Mouse (Mus musculus) liver, embryonic 14.5 days (tissue): ENCODE measurements at regions not wholly inside any gene's neighbourhood (a gene's known extent, or its start where the extent isn't known, plus 50 kb on each side); places are given as distances from the start of the nearest gene placed in this dataset.

ENCODE experiments used
- CTCF ChIP-seq: IDR thresholded peaks from 2 replicates; pipeline ENCODE4 v1.5.1; 2016; ENCODE audit warnings: antibody characterized with exemption, low read depth, control low read depth
- EP300 ChIP-seq: IDR thresholded peaks from 2 replicates; pipeline ENCODE4 v1.6.1; 2016; ENCODE audit warnings: antibody characterized with exemption, low read depth

- no peak for TF ChIP-seq CTCF
- TF ChIP-seq EP300: no peak
Observed at GRCm38 (mm10) chr3:70314239-70314638, 306.8 kb downstream of the Otol1 start.
